Mouse (Mus musculus): ENCODE results near the gene Gm49721. TPM values are rescaled to one million over a fixed set of nuclear protein-coding genes. Genes with fewer than 3 reads are reported as not detected.
"Not testable (repeated sequence)": the region's sequence is repeated elsewhere in the genome, so short reads cannot be mapped to it uniquely, and the experiment has no call there.

Gene Gm49721
- polyA plus RNA-seq, 1 experiment = 1.5 TPM

DNA sequence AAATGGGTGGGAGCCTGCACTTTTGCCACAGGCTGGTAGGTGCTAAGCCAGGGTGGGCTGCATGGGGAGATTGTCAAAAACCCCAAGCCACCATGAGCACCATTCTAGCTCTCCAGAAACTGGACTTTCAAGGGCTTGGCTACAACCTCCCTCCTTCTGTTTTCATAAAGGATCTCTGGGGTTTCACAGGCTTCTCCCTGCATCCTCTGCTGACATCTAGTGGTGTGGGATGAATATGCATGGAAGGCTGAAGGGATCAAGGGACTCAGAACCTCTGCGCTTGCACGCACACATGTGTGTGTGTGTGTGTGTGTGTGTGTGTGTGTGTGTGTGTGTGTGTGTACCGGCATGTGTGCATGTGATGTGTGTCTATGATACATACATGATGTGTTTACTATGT, 95.8 kb downstream of the Gm49721 start:
- peak; percentile 44 for TF ChIP-seq CTCF (IDR thresholded peaks at IDR 0.05; ENCODE audit: extremely low read depth, insufficient read depth, low read length)
- H3K4me1 ChIP-seq (ENCODE audit: control insufficient read depth, insufficient read depth, low read length) = not testable (repeated sequence)

DNA sequence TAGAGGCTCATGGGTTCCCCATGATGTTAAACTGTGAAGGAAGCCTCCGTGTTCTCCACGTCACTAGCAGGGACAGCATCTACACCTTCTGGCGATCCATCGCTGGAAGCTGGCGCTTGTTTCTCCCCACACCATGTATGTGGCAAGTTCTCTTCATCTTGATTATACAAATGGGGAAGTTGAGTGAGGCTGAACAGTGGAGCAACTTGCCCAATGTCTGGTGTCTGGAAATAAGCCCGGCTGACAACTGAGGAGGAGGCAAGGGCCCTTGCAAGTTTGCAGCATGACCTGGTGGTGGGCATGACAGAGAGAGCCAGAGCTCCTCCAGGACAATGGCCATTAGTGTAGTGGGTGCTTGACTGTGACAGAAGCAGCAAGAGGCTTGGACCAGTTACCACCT, 96.8 kb downstream of the Gm49721 start:
- not testable (repeated sequence) for H3K4me1 ChIP-seq (ENCODE audit: control insufficient read depth, insufficient read depth, low read length); H3K27ac ChIP-seq (ENCODE audit: insufficient read depth, low read length); H3K4me3 ChIP-seq (ENCODE audit: insufficient read depth, low read length)

More for the DNA sequence above, 95.8 kb downstream of the Gm49721 start:
- not testable (repeated sequence) for H3K27ac ChIP-seq (ENCODE audit: insufficient read depth, low read length); H3K4me3 ChIP-seq (ENCODE audit: insufficient read depth, low read length)

DNA sequence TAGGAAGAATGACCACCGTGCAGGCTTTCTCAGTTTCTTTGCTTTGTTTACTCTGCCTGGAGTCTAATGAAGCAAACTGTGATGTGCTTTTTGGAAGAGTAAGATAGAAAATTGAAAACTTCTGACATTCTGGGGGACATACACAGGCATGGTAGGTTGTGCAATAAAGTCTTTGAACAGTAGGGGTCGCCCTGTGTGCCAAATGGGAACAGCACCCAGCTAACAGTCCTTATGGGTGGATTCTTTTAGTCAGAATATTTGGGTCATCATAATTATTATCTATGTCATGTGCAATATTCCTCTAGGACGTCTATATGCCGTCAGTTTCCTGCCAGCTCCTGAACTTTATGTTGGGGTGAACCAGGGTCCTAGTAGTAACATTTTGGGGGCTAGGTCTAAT, 100.9 kb downstream of the Gm49721 start:
- not testable (repeated sequence) for H3K27ac ChIP-seq (ENCODE audit: insufficient read depth, low read length)
- TF ChIP-seq CTCF (IDR thresholded peaks at IDR 0.05; ENCODE audit: extremely low read depth, insufficient read depth, low read length) = 0 out of 2 replicates have a peak, but pooled peaks have one; percentile 10

DNA sequence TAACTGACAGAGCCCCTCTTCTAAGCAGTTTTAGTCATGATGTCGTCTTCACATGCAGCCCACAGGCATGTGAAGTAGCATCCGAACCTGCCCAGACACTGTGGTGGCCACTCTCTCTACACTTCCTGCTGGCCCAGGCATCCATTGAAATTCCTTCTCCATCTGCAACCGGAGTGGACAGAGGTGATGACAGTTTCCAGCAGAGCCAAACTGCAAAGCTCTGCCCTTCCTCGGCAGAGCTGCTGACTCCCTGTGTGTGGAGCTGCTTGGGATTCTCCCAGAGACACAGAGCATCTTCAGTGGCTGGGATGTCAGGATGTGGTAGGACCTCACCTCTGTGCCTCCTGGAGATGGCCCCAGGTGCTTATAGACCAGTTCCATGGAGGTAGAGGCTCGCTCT, 105.8 kb downstream of the Gm49721 start:
- not testable (repeated sequence) for H3K4me1 ChIP-seq (ENCODE audit: control insufficient read depth, insufficient read depth, low read length); H3K4me3 ChIP-seq (ENCODE audit: insufficient read depth, low read length); H3K27ac ChIP-seq (ENCODE audit: insufficient read depth, low read length)

More for the DNA sequence above, 100.9 kb downstream of the Gm49721 start:
- H3K4me1 ChIP-seq (ENCODE audit: control insufficient read depth, insufficient read depth, low read length); H3K4me3 ChIP-seq (ENCODE audit: insufficient read depth, low read length): not testable (repeated sequence)

DNA sequence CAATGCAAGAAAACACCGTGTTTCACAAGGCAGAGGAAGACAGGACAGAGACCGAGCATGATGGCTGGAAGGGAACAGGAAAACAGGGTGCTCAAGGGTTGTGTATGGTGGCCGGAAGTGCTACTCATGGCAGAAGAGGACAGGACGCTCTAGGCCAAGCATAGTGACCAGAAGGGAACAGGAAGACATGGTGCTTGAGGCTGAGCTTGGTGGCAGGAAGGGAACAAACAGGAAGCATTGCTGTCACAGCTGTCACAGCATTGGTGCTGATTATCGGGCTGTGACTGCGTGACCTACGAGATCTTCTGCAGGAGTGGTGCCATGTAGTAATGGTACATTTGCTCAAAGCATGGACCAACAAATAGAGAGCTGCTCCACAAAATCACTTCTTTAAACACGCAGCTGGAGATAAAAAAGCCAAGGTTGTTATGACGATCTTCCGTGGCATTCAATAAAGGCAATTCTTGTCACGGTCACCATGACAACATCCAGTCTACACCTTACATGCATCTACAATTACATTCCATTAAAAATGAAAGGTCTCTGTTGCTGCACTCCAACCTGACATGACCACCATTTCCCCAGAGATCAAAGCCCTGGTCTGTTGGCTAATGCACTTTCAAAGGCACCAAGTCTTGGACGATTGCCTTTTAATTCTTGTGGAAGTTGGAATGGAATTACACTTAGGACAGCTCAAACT, 106.9 kb downstream of the Gm49721 start:
- not testable (repeated sequence) for H3K4me1 ChIP-seq (ENCODE audit: control insufficient read depth, insufficient read depth, low read length); H3K4me3 ChIP-seq (ENCODE audit: insufficient read depth, low read length); H3K27ac ChIP-seq (ENCODE audit: insufficient read depth, low read length)

DNA sequence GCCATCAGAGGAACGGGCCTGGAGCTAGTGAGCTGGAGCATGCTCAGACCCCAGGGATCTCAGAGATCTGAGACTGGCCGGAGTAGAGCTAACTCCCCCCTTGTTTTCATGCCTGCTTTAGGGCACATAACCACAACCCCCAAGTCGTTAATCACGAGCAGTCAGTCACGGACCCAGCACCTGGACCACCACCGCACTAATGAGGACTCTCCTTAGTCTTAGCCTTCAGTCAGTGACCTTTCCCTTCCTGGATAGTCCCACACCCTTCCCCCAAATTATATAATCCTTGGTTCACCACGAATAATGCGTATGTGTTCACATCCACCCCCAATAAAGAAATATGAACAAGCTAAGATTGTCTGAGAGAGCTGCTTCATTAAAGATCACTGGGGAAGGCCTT, 108.1 kb downstream of the Gm49721 start:
- H3K4me1 ChIP-seq (ENCODE audit: control insufficient read depth, insufficient read depth, low read length); H3K4me3 ChIP-seq (ENCODE audit: insufficient read depth, low read length); H3K27ac ChIP-seq (ENCODE audit: insufficient read depth, low read length): not testable (repeated sequence)

Other genes starting within 250 kb of the Gm49721 start
- gene Ezr, start 196.1 kb upstream of the Gm49721 start, polyA plus RNA-seq (2012; rRNA removed) = 53.2 and 56.4 TPM in 2 replicates
- 27.7 TPM in 2 replicates for gene Rsph3b, start 30.2 kb upstream of the Gm49721 start, polyA plus RNA-seq (2012; rRNA removed)
- 34.1 and 36.6 TPM in 2 replicates for gene Tagap1, start 17.7 kb upstream of the Gm49721 start, polyA plus RNA-seq (2012; rRNA removed)
- gene Rnaset2b, start 8.3 kb upstream of the Gm49721 start, polyA plus RNA-seq (2012; rRNA removed) = 93.9 and 108 TPM in 2 replicates
- 1.7 TPM in 1 of 2 replicates, not detected in the other for gene Gm1604a, start 46.7 kb downstream of the Gm49721 start, polyA plus RNA-seq (2012; rRNA removed)
- 45.2 and 48.3 TPM in 2 replicates for gene Rps6ka2, start 191.2 kb downstream of the Gm49721 start, polyA plus RNA-seq (2012; rRNA removed)

Data from cortical plate, adult 2 months (tissue).